Mouse (Mus musculus): Measurements from ENCODE around the gene Odf3b. TPM values are rescaled to one million over a fixed set of nuclear protein-coding genes. Genes with fewer than 3 reads are reported as not detected.

Odf3b gene
- total and polyA plus RNA-seq, 3 experiments: not detected

- in situ Hi-C loops (cut with MboI; ENCODE audit: low pct_ligation_motif_present, low pct_unique_long_range_greater_than_20kb, low sequenced_read_pairs) (loop anchor here (25.0 kb wide), 1 partner anchor 260 kb away; the partner anchor contains the start of gene Tubgcp6), dilution Hi-C loops (cut with MboI; ENCODE audit: extremely low pct_ligation_motif_present, extremely low pct_unique_long_range_greater_than_20kb, low sequenced_read_pairs) (no loop called here)
- peak overlapping the region; percentile 65; the same call in 1 of the 2 replicates for H3K4me2 ChIP-seq (ENCODE audit: insufficient read depth, low read depth, poor library complexity, severe bottlenecking)
- no peaks in the 10 kb centered on the region for H3K79me2 ChIP-seq (replicated peaks; ENCODE audit: control insufficient read depth, extremely low read depth, insufficient read depth, poor library complexity, severe bottlenecking)
- H3K27ac ChIP-seq (ENCODE audit: insufficient read depth, low read depth): no peak overlapping the region
- TF ChIP-seq CHD2 (IDR thresholded peaks at IDR 0.05; ENCODE audit: low read length): 0 out of 2 replicates have a peak, but pooled peaks have one; percentile 11
- no peak for TF ChIP-seq MAZ (IDR thresholded peaks at IDR 0.05; ENCODE audit: low read depth, low read length)
- no peaks in the 10 kb centered on the region for H3K27me3 ChIP-seq (replicated peaks)
- DNase-seq (ENCODE audit: extremely low read depth): no peak
- peak overlapping the region in 1 of 3 experiments; percentile 81 for H3K4me3 ChIP-seq (replicated peaks in 1 of 3; ENCODE audit: low read depth in 2 of 3, low read length in 2 of 3, poor library complexity in 1 of 3)
- H3K9me3 ChIP-seq (replicated peaks; ENCODE audit: low read length): no peaks in the 10 kb centered on the region
- no peak overlapping the region for H3K9ac ChIP-seq (ENCODE audit: insufficient read depth, low read depth)
- H3K36me3 ChIP-seq (replicated peaks in 1 of 2; ENCODE audit: control insufficient read depth in 1 of 2, insufficient read depth in 1 of 2, low read length in 1 of 2): peaks cover 51 to 54% of the 10 kb centered on the region in 2 experiments
- H3K4me1 ChIP-seq (ENCODE audit: control insufficient read depth in 1 of 2, insufficient read depth in 2 of 2): peaks cover 0 to 26% of the 10 kb centered on the region in 2 experiments; a peak in 2 of 4 replicates
Observed at GRCm38 (mm10) chr15:89372536-89372935, 6.5 kb downstream of the Odf3b start.

GRCm38 (mm10) chr15:89372068-89372467 is 7.0 kb downstream of the Odf3b start:
- Histone ChIP-seq H3K4me1 (ENCODE audit: control insufficient read depth in 1 of 2, insufficient read depth in 2 of 2) (peaks cover 0 to 26% of the 10 kb centered on the region in 2 experiments; a peak in 2 of 4 replicates), H3K4me3 (replicated peaks in 1 of 3; ENCODE audit: low read depth in 2 of 3, low read length in 2 of 3, poor library complexity in 1 of 3) (no peak overlapping the region), H3K9ac (ENCODE audit: insufficient read depth, low read depth) (no peak overlapping the region), H3K79me2 (replicated peaks; ENCODE audit: control insufficient read depth, extremely low read depth, insufficient read depth, poor library complexity, severe bottlenecking) (no peaks in the 10 kb centered on the region), H3K27me3 (replicated peaks) (no peaks in the 10 kb centered on the region), H3K27ac (ENCODE audit: insufficient read depth, low read depth) (no peak overlapping the region), H3K4me2 (ENCODE audit: insufficient read depth, low read depth, poor library complexity, severe bottlenecking) (no peak overlapping the region), H3K36me3 (replicated peaks in 1 of 2; ENCODE audit: control insufficient read depth in 1 of 2, insufficient read depth in 1 of 2, low read length in 1 of 2) (peaks cover 55 to 58% of the 10 kb centered on the region in 2 experiments), H3K9me3 (replicated peaks; ENCODE audit: low read length) (no peaks in the 10 kb centered on the region)
- no peak for TF ChIP-seq TBP (conservative IDR thresholded peaks at IDR 0.05; ENCODE audit: low read depth, low read length)
- TF ChIP-seq POLR2A (IDR thresholded peaks at IDR 0.05; ENCODE audit: low read depth, low read length): 0 out of 2 replicates have a peak, but pooled peaks have one; percentile 3
- dilution Hi-C loops (cut with MboI; ENCODE audit: extremely low pct_ligation_motif_present, extremely low pct_unique_long_range_greater_than_20kb, low sequenced_read_pairs): no loop called here
- in situ Hi-C loops (cut with MboI; ENCODE audit: low pct_ligation_motif_present, low pct_unique_long_range_greater_than_20kb, low sequenced_read_pairs): loop anchor here (25.0 kb wide), 1 partner anchor 260 kb away; the partner anchor contains the start of gene Tubgcp6
- no peak for DNase-seq (ENCODE audit: extremely low read depth)

DNA sequence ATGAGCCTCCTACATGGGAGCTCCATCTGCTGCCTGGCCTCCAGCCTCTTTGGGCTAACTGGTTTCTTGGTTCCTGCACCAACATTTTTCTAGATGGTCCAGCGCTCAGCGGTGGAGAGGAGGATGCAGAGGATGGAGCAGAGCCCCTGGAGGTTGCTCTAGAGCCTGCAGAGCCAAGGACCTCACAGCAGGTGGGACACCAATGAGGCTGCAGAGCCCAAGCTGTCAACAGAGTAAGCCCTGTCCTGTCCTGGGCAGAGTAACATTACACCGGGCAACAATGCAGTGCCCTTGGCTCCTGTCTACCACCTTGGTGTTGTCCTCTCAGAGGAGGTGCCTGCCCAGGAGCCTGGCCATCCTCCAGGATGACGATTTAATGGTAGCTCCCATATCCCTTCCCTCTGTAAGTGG is 13.9 kb downstream of the Odf3b start:
- Histone ChIP-seq H3K9ac (ENCODE audit: insufficient read depth, low read depth) (no peak overlapping the region), H3K9me3 (replicated peaks; ENCODE audit: low read length) (no peaks in the 10 kb centered on the region), H3K4me2 (ENCODE audit: insufficient read depth, low read depth, poor library complexity, severe bottlenecking) (no peak overlapping the region), H3K79me2 (replicated peaks; ENCODE audit: control insufficient read depth, extremely low read depth, insufficient read depth, poor library complexity, severe bottlenecking) (peaks cover 23% of the 10 kb centered on the region), H3K27me3 (replicated peaks) (no peaks in the 10 kb centered on the region), H3K36me3 (replicated peaks in 1 of 2; ENCODE audit: control insufficient read depth in 1 of 2, insufficient read depth in 1 of 2, low read length in 1 of 2) (peaks cover 99% of the 10 kb centered on the region in 2 experiments), H3K4me1 (ENCODE audit: control insufficient read depth in 1 of 2, insufficient read depth in 2 of 2) (no peaks in the 10 kb centered on the region), H3K27ac (ENCODE audit: insufficient read depth, low read depth) (no peak overlapping the region), H3K4me3 (replicated peaks in 1 of 3; ENCODE audit: low read depth in 2 of 3, low read length in 2 of 3, poor library complexity in 1 of 3) (no peak overlapping the region)
- no peak for TF ChIP-seq MAX (IDR thresholded peaks at IDR 0.05; ENCODE audit: low read length)
- TF ChIP-seq SMC3 (IDR thresholded peaks at IDR 0.05; ENCODE audit: low read depth, low read length): no peak
- TF ChIP-seq ZNF384 (IDR thresholded peaks at IDR 0.05; ENCODE audit: low read depth, low read length): no peak
- no peak for TF ChIP-seq UBTF (IDR thresholded peaks at IDR 0.05; ENCODE audit: low read depth, low read length)
- TF ChIP-seq MXI1 (IDR thresholded peaks at IDR 0.05; ENCODE audit: low read depth, low read length): no peak
- no peak for TF ChIP-seq ZKSCAN1 (IDR thresholded peaks at IDR 0.05; ENCODE audit: borderline replicate concordance, low read depth, low read length)
- no peak for TF ChIP-seq MEF2A (IDR thresholded peaks at IDR 0.05; ENCODE audit: borderline replicate concordance, low read depth, low read length)
- TF ChIP-seq POLR2A (IDR thresholded peaks at IDR 0.05; ENCODE audit: low read depth, low read length): no peak
- no peak for TF ChIP-seq CHD1 (IDR thresholded peaks at IDR 0.05; ENCODE audit: low read depth, low read length)
- no peak for TF ChIP-seq CHD2 (IDR thresholded peaks at IDR 0.05; ENCODE audit: low read length)
- no peak for TF ChIP-seq NRF1 (IDR thresholded peaks at IDR 0.05; ENCODE audit: low read depth, low read length)
- TF ChIP-seq SIN3A (IDR thresholded peaks at IDR 0.05; ENCODE audit: low read length): no peak
- TF ChIP-seq ELF1 (IDR thresholded peaks at IDR 0.05; ENCODE audit: low read depth, low read length): no peak
- TF ChIP-seq RCOR1 (conservative IDR thresholded peaks at IDR 0.05; ENCODE audit: low read depth, low read length): no peak
- no peak for TF ChIP-seq HCFC1 (IDR thresholded peaks at IDR 0.05; ENCODE audit: low read depth, low read length)
- no peak for TF ChIP-seq BHLHE40 (IDR thresholded peaks at IDR 0.05; ENCODE audit: low read depth, low read length)
- no peak for TF ChIP-seq NELFE (IDR thresholded peaks at IDR 0.05; ENCODE audit: low read depth, low read length)
- no peak for TF ChIP-seq POLR2AphosphoS2 (IDR thresholded peaks at IDR 0.05; ENCODE audit: low read depth, low read length)
- dilution Hi-C loops (cut with MboI; ENCODE audit: extremely low pct_ligation_motif_present, extremely low pct_unique_long_range_greater_than_20kb, low sequenced_read_pairs): no loop called here
- in situ Hi-C loops (cut with MboI; ENCODE audit: low pct_ligation_motif_present, low pct_unique_long_range_greater_than_20kb, low sequenced_read_pairs): loop anchor here (25.0 kb wide), 1 partner anchor 253 kb away; the partner anchor contains the start of gene Tubgcp6
- DNase-seq (ENCODE audit: extremely low read depth): no peak

Measured in CH12.LX (cell line).